Mouse (Mus musculus) E14TG2a.4 (cell line): ENCODE results near the gene S100a10.

Experiments used
- H3K27me3 ChIP-seq: 2 replicates; pipeline ENCODE4 v1.6.1; 2014; ENCODE audit warnings: low read length, control low read depth; ENCODE audit not compliant: insufficient read depth
- H3K36me3 ChIP-seq: 2 replicates; pipeline ENCODE4 v1.6.1; 2014; ENCODE audit warnings: low read length, control low read depth; ENCODE audit not compliant: insufficient read depth
- H3K4me1 ChIP-seq: replicated peaks from 2 replicates; pipeline ENCODE4 v1.6.1; 2014; ENCODE audit warnings: low read depth, low read length, control low read depth
- H3K4me3 ChIP-seq: replicated peaks from 2 replicates; pipeline ENCODE4 v1.5.1; 2014; ENCODE audit warnings: mild to moderate bottlenecking, low read length
- H3K9me3 ChIP-seq: 2 replicates; pipeline ENCODE4 v1.6.1; 2014; ENCODE audit warnings: low read length, control low read depth
- CTCF ChIP-seq: conservative IDR thresholded peaks from 2 replicates; pipeline ENCODE4 v1.5.1; 2014; ENCODE audit warnings: low read length
- NANOG ChIP-seq: IDR thresholded peaks from 2 replicates; pipeline ENCODE4 v1.6.1; 2014; ENCODE audit warnings: borderline replicate concordance, low read length, mixed read lengths
- POU5F1 ChIP-seq: IDR thresholded peaks from 2 replicates; pipeline ENCODE4 v1.6.1; 2014; ENCODE audit warnings: low read length, borderline replicate concordance

The S100a10 gene

DNA sequence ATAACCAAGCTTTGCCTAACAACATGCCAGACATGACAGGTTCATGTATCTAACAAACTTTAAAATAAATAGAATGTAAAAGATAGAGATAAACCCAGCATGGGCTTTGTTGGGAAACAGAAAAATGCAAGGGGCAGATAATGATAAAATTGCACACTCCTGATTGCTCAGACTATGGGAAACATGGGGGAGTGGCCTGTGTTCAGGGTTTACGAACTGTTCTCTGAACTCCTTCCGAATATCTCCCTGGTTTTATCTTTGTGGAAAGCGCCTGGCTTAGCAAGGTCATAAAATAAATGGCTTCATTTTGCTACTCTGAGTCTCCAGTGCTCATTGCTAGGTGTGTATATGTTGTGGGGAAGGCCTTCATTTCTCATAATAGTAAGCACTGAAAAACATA, 12.0 kb downstream of the S100a10 start:
- Histone ChIP-seq H3K36me3 (peaks cover 31% of the 10 kb centered on the region), H3K4me1 (0 out of 2 replicates have a peak, but pooled peaks cover 3% of the 10 kb centered on the region), H3K9me3 (no peaks in the 10 kb centered on the region), H3K4me3 (no peak overlapping the region), H3K27me3 (no peaks in the 10 kb centered on the region)
- no peak for TF ChIP-seq CTCF
- no peak for TF ChIP-seq NANOG
- no peak for TF ChIP-seq POU5F1

DNA sequence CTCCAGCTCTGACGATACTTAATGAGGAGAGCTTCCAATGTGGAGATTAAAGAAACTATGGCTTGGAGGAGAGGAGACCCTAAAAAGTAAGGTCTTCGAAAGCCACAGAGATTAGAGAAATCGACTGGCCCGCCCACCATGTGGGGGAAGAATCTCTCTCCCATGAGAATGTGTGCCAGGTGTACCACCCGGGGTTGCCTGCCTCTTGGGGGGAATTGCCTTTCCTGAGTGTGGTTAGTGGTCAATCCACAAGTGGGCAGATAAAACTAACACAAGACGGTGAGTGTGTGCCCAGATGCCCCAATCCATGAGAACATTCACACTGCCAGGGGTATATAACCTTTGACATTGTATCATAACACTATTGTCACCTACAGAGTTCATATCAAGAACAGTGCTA, 12.8 kb downstream of the S100a10 start:
- no peak for TF ChIP-seq NANOG
- no peak for TF ChIP-seq POU5F1
- no peak for TF ChIP-seq CTCF
- Histone ChIP-seq H3K4me3 (no peak overlapping the region), H3K27me3 (no peaks in the 10 kb centered on the region), H3K9me3 (no peaks in the 10 kb centered on the region), H3K4me1 (0 out of 2 replicates have a peak, but pooled peaks cover 3% of the 10 kb centered on the region), H3K36me3 (peaks cover 22% of the 10 kb centered on the region)

DNA sequence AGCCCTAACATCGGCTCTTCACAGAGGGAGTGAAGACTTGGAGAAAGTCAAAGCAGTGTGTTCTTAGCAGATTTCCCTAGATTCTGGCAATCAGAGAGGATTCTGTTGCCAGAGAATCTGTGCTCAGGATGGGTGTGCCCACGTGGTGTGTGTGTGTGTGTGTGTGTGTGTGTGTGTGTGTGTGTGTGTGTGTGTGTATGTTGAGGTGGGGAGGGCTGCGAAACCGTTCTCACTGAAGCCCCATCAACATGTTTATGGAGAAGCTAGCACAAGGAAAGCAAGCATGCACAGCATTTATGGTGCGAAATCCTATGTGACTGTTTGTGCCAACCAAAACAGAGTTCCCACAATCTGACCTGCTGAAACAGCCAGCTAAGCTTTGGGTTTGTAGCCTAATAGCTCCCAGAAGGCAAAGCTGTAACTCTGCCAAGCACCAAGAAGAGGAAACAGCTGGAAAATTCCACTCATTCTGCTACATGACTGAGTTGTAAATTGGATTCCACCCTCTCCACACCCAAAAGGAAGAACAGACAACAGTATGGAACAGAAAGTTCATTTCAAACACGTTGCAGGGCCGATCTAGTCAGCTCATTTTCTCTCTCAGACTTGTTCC, 13.7 kb downstream of the S100a10 start:
- Histone ChIP-seq H3K9me3 (no peaks in the 10 kb centered on the region), H3K27me3 (no peaks in the 10 kb centered on the region), H3K4me3 (no peak overlapping the region), H3K36me3 (peaks cover 14% of the 10 kb centered on the region), H3K4me1 (peaks cover 4% of the 10 kb centered on the region)
- TF ChIP-seq POU5F1 (no peak), CTCF (no peak), NANOG (no peak)

DNA sequence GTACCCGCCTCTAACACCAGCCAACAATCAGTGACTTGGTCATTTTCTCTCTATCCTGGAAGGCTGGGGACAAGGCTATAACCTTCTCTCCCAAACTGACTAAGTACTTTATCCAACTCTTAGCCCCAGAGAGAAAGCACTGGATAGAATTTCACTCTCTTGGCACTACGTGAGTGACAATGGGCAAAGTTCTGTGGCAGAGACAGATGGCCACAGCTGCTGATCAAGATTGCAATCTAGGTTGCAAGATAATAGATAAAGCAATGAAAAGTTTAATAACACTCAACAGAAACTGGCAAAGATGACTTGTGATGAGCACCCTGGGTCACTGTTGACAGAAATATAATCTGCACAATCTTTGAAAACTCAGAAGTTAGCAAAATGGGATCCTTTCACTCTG, 14.2 kb downstream of the S100a10 start:
- H3K36me3 ChIP-seq: peaks cover 9% of the 10 kb centered on the region
- H3K4me3 ChIP-seq: no peak overlapping the region
- no peaks in the 10 kb centered on the region for H3K9me3 ChIP-seq
- no peaks in the 10 kb centered on the region for H3K27me3 ChIP-seq
- no peak for TF ChIP-seq NANOG
- no peak for TF ChIP-seq POU5F1
- no peak for TF ChIP-seq CTCF
- H3K4me1 ChIP-seq: peaks cover 9% of the 10 kb centered on the region

DNA sequence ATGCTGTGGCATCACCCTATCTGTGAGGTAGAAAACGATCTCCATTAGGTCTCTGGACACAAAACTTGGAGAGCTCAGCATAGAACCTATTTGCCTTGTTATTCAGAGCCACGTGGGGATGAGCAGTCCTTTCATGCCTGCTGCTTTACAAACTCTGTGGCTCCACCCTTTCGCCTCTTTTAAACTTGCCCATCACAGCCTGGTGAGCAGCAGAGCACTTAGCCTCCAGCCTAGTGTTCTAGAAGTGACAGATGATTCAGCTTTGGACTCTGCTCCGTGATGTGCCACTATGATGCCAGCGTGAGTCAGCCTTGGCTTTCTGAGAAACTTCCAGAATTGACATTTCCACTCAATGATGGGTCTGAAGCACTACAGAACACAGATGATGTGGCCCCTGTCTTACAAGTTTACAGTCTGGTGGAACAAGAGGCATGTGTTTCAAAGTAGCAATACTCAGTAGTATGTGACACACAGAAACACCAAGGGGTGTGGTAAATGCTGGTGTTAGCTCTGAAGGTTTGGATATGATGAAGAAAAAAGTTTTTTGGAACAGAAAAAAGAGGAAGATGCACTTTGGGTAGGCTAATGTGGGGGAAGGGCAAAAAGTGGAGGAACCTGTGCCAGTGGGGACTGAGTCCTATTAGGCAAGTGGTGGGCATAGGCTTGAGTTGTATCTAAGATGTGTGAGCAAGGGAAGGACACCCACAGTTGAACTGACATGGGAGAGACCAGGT, 17.3 kb downstream of the S100a10 start:
- H3K4me3 ChIP-seq: no peak overlapping the region
- H3K4me1 ChIP-seq: peaks cover 12% of the 10 kb centered on the region
- H3K9me3 ChIP-seq: no peaks in the 10 kb centered on the region
- H3K36me3 ChIP-seq: no peaks in the 10 kb centered on the region
- no peak for TF ChIP-seq CTCF
- TF ChIP-seq NANOG: no peak
- TF ChIP-seq POU5F1: no peak
- no peaks in the 10 kb centered on the region for H3K27me3 ChIP-seq

DNA sequence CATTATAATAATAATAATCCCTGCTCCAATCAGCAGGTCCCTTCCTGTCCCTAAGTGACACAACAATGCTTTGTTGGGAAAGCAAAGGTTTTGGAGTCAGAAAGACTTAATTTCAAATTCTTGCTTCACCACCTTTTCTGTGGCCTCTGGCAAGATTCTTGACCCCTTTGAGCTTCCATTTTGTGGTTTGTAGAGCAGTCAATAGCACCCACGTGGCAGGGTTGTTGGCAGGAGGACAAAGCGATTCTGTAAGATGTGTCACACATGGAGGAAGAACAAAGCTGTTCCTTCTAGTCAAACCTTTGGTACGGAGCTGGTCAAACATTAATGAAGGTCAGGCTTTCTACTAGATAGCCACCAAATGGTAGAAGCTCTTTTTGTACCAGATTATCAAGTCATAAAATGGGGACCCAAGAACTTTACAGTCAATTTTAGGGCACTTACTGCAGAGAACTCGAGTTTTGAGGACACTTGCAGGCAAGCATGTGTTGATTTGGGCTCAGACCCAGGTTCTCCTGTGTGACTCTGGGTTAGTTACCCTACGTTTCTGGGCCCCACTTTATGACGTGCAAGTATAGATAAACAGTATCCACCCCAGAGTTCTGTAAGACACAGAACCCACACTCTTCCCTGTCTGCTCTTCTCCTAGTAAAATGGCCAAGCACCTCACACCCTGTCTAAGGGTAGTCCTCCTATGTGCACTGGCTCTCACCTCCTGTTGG, 24.6 kb downstream of the S100a10 start:
- Histone ChIP-seq H3K36me3 (no peaks in the 10 kb centered on the region), H3K27me3 (no peaks in the 10 kb centered on the region), H3K4me1 (peaks cover 10% of the 10 kb centered on the region), H3K9me3 (no peaks in the 10 kb centered on the region), H3K4me3 (no peak overlapping the region)
- TF ChIP-seq POU5F1: no peak
- TF ChIP-seq NANOG: no peak
- TF ChIP-seq CTCF: no peak

DNA sequence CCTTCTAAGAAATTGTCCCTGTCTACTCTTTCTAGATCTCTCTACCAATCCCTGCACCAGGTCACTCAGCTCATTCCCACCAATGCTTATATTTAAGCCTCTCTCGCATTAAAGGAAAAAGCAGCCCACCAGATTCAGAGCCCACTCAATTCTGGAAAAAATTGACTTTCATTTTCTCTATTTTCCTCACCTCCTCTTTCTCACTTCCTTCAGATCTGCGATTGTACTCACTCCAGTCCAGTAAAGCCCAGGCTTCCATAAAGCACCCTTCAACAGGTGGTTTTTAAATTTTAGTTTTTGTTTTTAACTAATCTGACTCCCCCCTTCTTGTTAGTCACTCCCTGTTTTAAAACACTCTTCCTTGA, 25.1 kb downstream of the S100a10 start:
- Histone ChIP-seq H3K4me3 (no peak overlapping the region), H3K27me3 (no peaks in the 10 kb centered on the region), H3K4me1 (peaks cover 10% of the 10 kb centered on the region), H3K9me3 (no peaks in the 10 kb centered on the region), H3K36me3 (no peaks in the 10 kb centered on the region)
- TF ChIP-seq NANOG (no peak), POU5F1 (no peak), CTCF (no peak)

DNA sequence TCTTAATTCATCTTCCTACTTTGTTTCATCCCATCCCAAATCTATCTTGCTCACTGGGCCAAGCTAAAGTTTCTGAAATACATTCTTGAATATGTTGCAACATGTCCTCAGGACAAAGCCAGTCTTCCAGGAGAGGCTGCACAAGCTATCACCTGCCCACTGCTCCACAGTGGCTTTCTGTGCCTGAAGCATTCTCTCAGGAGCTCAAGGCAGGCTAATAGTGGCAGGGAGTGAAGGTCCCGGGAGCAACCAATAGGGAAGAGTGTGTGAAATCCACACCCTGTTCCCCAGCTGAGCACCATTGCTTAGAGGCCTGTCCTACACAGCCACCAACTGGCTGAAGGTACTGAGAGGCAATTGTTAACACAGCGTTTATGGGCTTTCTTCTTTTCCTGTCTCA, 26.1 kb downstream of the S100a10 start:
- no peak for TF ChIP-seq CTCF
- no peak for TF ChIP-seq NANOG
- TF ChIP-seq POU5F1: no peak
- Histone ChIP-seq H3K4me3 (no peak overlapping the region), H3K4me1 (peaks cover 10% of the 10 kb centered on the region), H3K27me3 (no peaks in the 10 kb centered on the region), H3K36me3 (no peaks in the 10 kb centered on the region), H3K9me3 (no peaks in the 10 kb centered on the region)

DNA sequence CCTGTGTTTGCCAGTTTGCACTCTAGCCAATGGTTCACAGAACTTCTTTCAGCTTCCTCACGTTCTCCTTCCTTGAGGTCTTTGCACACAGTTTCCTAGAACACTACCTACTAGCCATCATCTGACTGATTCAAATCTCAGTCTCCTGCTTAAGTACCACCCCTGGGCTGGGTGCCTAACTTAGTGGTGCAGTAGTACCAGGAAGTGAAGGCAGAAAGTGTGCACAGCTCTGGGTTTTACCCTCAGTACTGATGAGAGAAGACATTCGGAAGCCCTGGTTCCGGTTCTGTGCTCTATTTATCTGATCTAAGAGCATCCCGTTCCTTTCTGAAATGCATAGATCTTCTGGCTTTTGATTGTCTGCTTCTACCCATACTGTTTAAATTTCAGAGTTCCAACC, 26.8 kb downstream of the S100a10 start:
- H3K4me1 ChIP-seq: peaks cover 10% of the 10 kb centered on the region
- TF ChIP-seq CTCF (no peak), POU5F1 (no peak), NANOG (no peak)
- no peak overlapping the region for H3K4me3 ChIP-seq
- no peaks in the 10 kb centered on the region for H3K36me3 ChIP-seq
- H3K9me3 ChIP-seq: no peaks in the 10 kb centered on the region
- H3K27me3 ChIP-seq: no peaks in the 10 kb centered on the region
